Mouse (Mus musculus): ENCODE results near the gene Asb1.

DNA sequence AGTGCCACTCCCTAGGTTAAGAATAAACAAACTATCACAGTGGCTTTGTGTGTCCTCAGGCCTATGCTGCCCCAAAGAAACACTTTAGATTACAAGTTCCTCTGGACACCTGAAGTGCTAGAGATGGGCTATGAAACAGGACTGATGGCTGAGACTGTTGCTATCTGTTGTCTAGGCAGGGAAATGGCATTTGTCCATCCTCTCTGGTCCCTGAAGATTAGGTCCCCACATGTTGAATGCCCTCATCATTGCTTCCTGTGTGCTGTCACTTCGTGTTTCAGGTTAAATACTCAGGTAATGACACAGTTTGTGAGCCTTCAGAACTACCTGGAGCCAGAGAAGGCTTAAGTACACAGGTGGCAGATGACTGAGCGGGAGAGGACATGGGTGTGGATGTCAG is 8.7 kb downstream of the Asb1 start:
- TF ChIP-seq CTCF (IDR thresholded peaks at IDR 0.05; ENCODE audit: insufficient read depth, low read length) (no peak), POLR2A (IDR thresholded peaks at IDR 0.05; ENCODE audit: borderline replicate concordance, extremely low read depth, low read depth, low read length) (no peak)

Data from lung, adult 2 months (tissue).